Mouse (Mus musculus) bone marrow, adult 2 months (tissue): ENCODE data around the gene Mindy3. TPM values are rescaled to one million over a fixed set of nuclear protein-coding genes. Genes with fewer than 3 reads are reported as not detected.

Experiments used
- H3K27ac ChIP-seq: fragments of 200-500 bp; 2 replicates; pipeline ENCODE4 v1.5.1; 2012; ENCODE audit warnings: low read depth, mild to moderate bottlenecking, control low read depth, inconsistent platforms, low read length; ENCODE audit not compliant: control insufficient read depth, poor library complexity, insufficient read depth
- H3K4me1 ChIP-seq: fragments of 200-500 bp; 2 replicates; pipeline ENCODE4 v1.6.1; 2011; ENCODE audit warnings: low read length; ENCODE audit not compliant: control insufficient read depth, insufficient read depth
- H3K4me3 ChIP-seq: fragments of 200-500 bp; replicated peaks from 2 replicates; pipeline ENCODE3; 2011; ENCODE audit warnings: mild to moderate bottlenecking, low read depth, low read length, control low read depth; ENCODE audit not compliant: control insufficient read depth
- CTCF ChIP-seq: fragments of 200-500 bp; IDR thresholded peaks from 2 replicates; pipeline ENCODE4 v1.5.1; 2011; ENCODE audit warnings: low read length, control low read depth; ENCODE audit not compliant: control insufficient read depth, insufficient read depth
- POLR2A ChIP-seq: fragments of 200-500 bp; IDR thresholded peaks from 2 replicates; pipeline ENCODE4 v1.6.1; 2011; ENCODE audit warnings: low read depth, mild to moderate bottlenecking, control low read depth, low read length, borderline replicate concordance; ENCODE audit not compliant: control insufficient read depth
- WGBS: fragments of 180-500 bp; shearing (Covaris S2); methylation state at CpG from one replicate; pipeline ENCODE4 v1.1.7; 2018; 5-methylcytosine and 5-hydroxymethylcytosine counted together
- polyA plus RNA-seq: library from polyadenylated mRNA; stranded (reverse); fragments of >200 nt; gene quantifications from 2 replicates; pipeline ENCODE4 v1.2.4, GENCODE M21; 2011; ENCODE audit warnings: low replicate concordance; ENCODE audit not compliant: missing spikeins, insufficient read depth, insufficient read length

Mindy3 gene
- polyA plus RNA-seq, 1 experiment: 21.1 TPM

- Histone ChIP-seq H3K4me3 (peak overlapping the region; percentile 79), H3K27ac (peak overlapping the region; percentile 55), H3K4me1 (no peaks in the 10 kb centered on the region)
- TF ChIP-seq CTCF (no peak), POLR2A (no peak)
- under 1% methylated on average over 40 of the region's 40 CpGs for WGBS
Measured at GRCm38 (mm10) chr2:12418534-12419261, 572 bp downstream of the Mindy3 start.

- 46% methylated on average over 8 of the region's 8 CpGs for WGBS
- TF ChIP-seq CTCF: no peak
- TF ChIP-seq POLR2A: no peak
- H3K27ac ChIP-seq: no peak overlapping the region
- H3K4me1 ChIP-seq: no peaks in the 10 kb centered on the region
- peak overlapping the region; percentile 79 for H3K4me3 ChIP-seq
Measured at GRCm38 (mm10) chr2:12418121-12418520, 1.1 kb downstream of the Mindy3 start.

- H3K4me1 ChIP-seq: peaks cover 2% of the 10 kb centered on the region; the same call in 1 of the 2 replicates
- WGBS: 68% methylated on average over 2 of the region's 2 CpGs
- H3K4me3 ChIP-seq: no peak overlapping the region
- TF ChIP-seq CTCF (no peak), POLR2A (no peak)
- no peak overlapping the region for H3K27ac ChIP-seq
Measured at GRCm38 (mm10) chr2:12412309-12412708, 7.0 kb downstream of the Mindy3 start.

- 67% methylated on average over 2 of the region's 2 CpGs for WGBS
- TF ChIP-seq CTCF (no peak), POLR2A (no peak)
- Histone ChIP-seq H3K27ac (no peak overlapping the region), H3K4me1 (peaks cover 2% of the 10 kb centered on the region; the same call in 1 of the 2 replicates), H3K4me3 (no peak overlapping the region)
Measured at GRCm38 (mm10) chr2:12411129-12411528, 8.1 kb downstream of the Mindy3 start.

GRCm38 (mm10) chr2:12406737-12407136 lies 12.5 kb downstream of the Mindy3 start:
- no peak overlapping the region for H3K27ac ChIP-seq
- H3K4me1 ChIP-seq: peaks cover under 1% of the 10 kb centered on the region; the same call in 1 of the 2 replicates
- H3K4me3 ChIP-seq: no peak overlapping the region
- WGBS: 18% methylated on average over 2 of the region's 2 CpGs
- TF ChIP-seq POLR2A: no peak
- no peak for TF ChIP-seq CTCF

- no peak for TF ChIP-seq POLR2A
- no peak for TF ChIP-seq CTCF
- no peak overlapping the region for H3K27ac ChIP-seq
- 82% methylated on average over 3 of the region's 3 CpGs for WGBS
- H3K4me3 ChIP-seq: no peak overlapping the region
- H3K4me1 ChIP-seq: no peaks in the 10 kb centered on the region
Measured at GRCm38 (mm10) chr2:12402469-12402868, 16.8 kb downstream of the Mindy3 start.

GRCm38 (mm10) chr2:12401137-12401536 lies 18.1 kb downstream of the Mindy3 start:
- Histone ChIP-seq H3K27ac (no peak overlapping the region), H3K4me1 (no peaks in the 10 kb centered on the region), H3K4me3 (no peak overlapping the region)
- WGBS: 90% methylated on average over 1 of the region's 1 CpGs
- TF ChIP-seq POLR2A: no peak

- TF ChIP-seq POLR2A: no peak
- TF ChIP-seq CTCF: peak; percentile 28; the same call in 1 of the 2 replicates
- no peak overlapping the region for H3K4me3 ChIP-seq
- WGBS: 68% methylated on average over 1 of the region's 1 CpGs
- H3K4me1 ChIP-seq: peaks cover 1% of the 10 kb centered on the region; the same call in 1 of the 2 replicates
- no peak overlapping the region for H3K27ac ChIP-seq
Measured at GRCm38 (mm10) chr2:12389028-12389427, 30.2 kb downstream of the Mindy3 start.

- 89% methylated on average over 4 of the region's 4 CpGs for WGBS
Measured at GRCm38 (mm10) chr2:12388569-12388968, 30.7 kb downstream of the Mindy3 start.

More at GRCm38 (mm10) chr2:12388569-12388968, 30.7 kb downstream of the Mindy3 start:
- Histone ChIP-seq H3K27ac (0 out of 2 replicates have a peak overlapping the region, but pooled peaks have one; percentile 7), H3K4me3 (no peak overlapping the region), H3K4me1 (peaks cover 1% of the 10 kb centered on the region; the same call in 1 of the 2 replicates)
- no peak for TF ChIP-seq CTCF
- TF ChIP-seq POLR2A: no peak
